Mouse (Mus musculus) embryonic facial prominence, embryonic 12.5 days (tissue): ENCODE results near the gene Ubtd1. TPM values are rescaled to one million over a fixed set of nuclear protein-coding genes. Genes with fewer than 3 reads are reported as not detected.

Source experiments
- ATAC-seq: fragments of 200-750 bp; cut with Nextera tagmentation; 2 replicates; pipeline ENCODE4 v1.8.0; 2017; ENCODE audit not compliant: insufficient number of reproducible peaks, insufficient read depth, low FRiP score, low TSS enrichment
- H3K27ac ChIP-seq: fragments of 300-500 bp; sonication (generic); 2 replicates; pipeline ENCODE4 v1.5.1; 2016; ENCODE audit warnings: mild to moderate bottlenecking
- H3K27me3 ChIP-seq: fragments of 300-500 bp; sonication (generic); 2 replicates; pipeline ENCODE4 v1.6.1; 2016; ENCODE audit warnings: mild to moderate bottlenecking, moderate library complexity
- H3K36me3 ChIP-seq: fragments of 300-500 bp; sonication (generic); 2 replicates; pipeline ENCODE4 v1.6.1; 2016; ENCODE audit warnings: mild to moderate bottlenecking
- H3K4me1 ChIP-seq: fragments of 300-500 bp; sonication (generic); 2 replicates; pipeline ENCODE4 v1.6.1; 2016
- H3K4me2 ChIP-seq: fragments of 300-500 bp; sonication (generic); replicated peaks from 2 replicates; pipeline ENCODE4 v1.6.1; 2016; ENCODE audit warnings: mild to moderate bottlenecking, moderate library complexity
- H3K4me3 ChIP-seq: fragments of 300-500 bp; sonication (generic); 2 replicates; pipeline ENCODE4 v1.5.1; 2016; ENCODE audit warnings: mild to moderate bottlenecking
- H3K9ac ChIP-seq: fragments of 300-500 bp; sonication (generic); 2 replicates; pipeline ENCODE4 v1.6.1; 2016; ENCODE audit warnings: mild to moderate bottlenecking, moderate library complexity
- H3K9me3 ChIP-seq: fragments of 300-500 bp; sonication (generic); 2 replicates; pipeline ENCODE4 v1.6.1; 2016; ENCODE audit warnings: mild to moderate bottlenecking, moderate library complexity
- whole genome bisulfite sequencing: fragments of 180-500 bp; shearing (Covaris S2); methylation state at CpG from one replicate; pipeline ENCODE4 v1.1.7; 2016; 5-methylcytosine and 5-hydroxymethylcytosine counted together
- polyA plus RNA-seq: library from polyadenylated mRNA; unstranded; fragments of >200 nt; fragmentation: Nextera tagmentation; extraction: Ambion mirVana; gene quantifications from 2 replicates; pipeline ENCODE4 v1.2.1, GENCODE M21; 2016

The Ubtd1 gene
- polyA plus RNA-seq, 1 experiment from 2014 or later = 20.3 TPM

DNA sequence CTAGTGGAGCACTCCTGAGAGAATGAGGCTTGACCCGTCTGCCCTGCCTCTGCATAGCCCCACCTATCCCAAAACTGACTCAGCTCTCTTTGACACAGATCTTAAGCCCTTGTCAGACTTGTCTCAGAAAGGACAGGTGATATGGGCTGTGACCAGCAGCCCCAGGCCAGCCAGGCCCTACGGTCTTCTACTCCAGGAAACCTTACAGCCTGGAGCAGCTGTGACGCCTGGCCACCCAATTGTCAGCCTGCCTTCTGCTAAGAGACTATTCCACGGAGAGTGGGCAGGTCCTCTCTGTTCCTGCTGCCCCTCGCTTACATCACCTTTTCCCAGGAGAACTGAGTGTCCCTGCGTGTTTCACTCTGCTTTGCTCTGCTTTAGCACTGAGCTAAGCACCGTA lies 29.6 kb downstream of the Ubtd1 start:
- H3K4me1 ChIP-seq = peaks cover 19% of the 10 kb centered on the region
- 77% methylated on average over 7 of the region's 7 CpGs for WGBS
- no peaks in the 10 kb centered on the region for H3K36me3 ChIP-seq

GRCm38 (mm10) chr19:42014231-42014825 lies 32.8 kb downstream of the Ubtd1 start:
- WGBS = 66% methylated on average over 3 of the region's 3 CpGs
- Histone ChIP-seq H3K36me3 (no peaks in the 10 kb centered on the region), H3K4me2 (no peak overlapping the region), H3K27ac (peak overlapping the region; percentile 48; the same call in 1 of the 2 replicates), H3K9ac (no peak overlapping the region), H3K4me1 (peaks cover 28% of the 10 kb centered on the region), H3K9me3 (no peaks in the 10 kb centered on the region), H3K27me3 (no peaks in the 10 kb centered on the region), H3K4me3 (no peak overlapping the region)
- no peak for ATAC-seq

More for the DNA sequence above, 29.6 kb downstream of the Ubtd1 start:
- no peak overlapping the region for H3K27ac ChIP-seq
- H3K9ac ChIP-seq = no peak overlapping the region
- no peaks in the 10 kb centered on the region for H3K9me3 ChIP-seq
- no peak overlapping the region for H3K4me2 ChIP-seq
- H3K27me3 ChIP-seq = no peaks in the 10 kb centered on the region
- ATAC-seq = no peak
- no peak overlapping the region for H3K4me3 ChIP-seq

- Histone ChIP-seq H3K4me1 (peaks cover 28% of the 10 kb centered on the region), H3K27ac (no peak overlapping the region), H3K27me3 (no peaks in the 10 kb centered on the region), H3K9me3 (no peaks in the 10 kb centered on the region), H3K36me3 (no peaks in the 10 kb centered on the region), H3K9ac (no peak overlapping the region), H3K4me2 (no peak overlapping the region), H3K4me3 (no peak overlapping the region)
- ATAC-seq = no peak
- WGBS = 86% methylated on average over 6 of the region's 6 CpGs
These were observed 33.4 kb downstream of the Ubtd1 start for GRCm38 (mm10) chr19:42015001-42015400.

GRCm38 (mm10) chr19:42016251-42016650 lies 34.7 kb downstream of the Ubtd1 start:
- Histone ChIP-seq H3K4me1 (peaks cover 28% of the 10 kb centered on the region), H3K4me3 (no peak overlapping the region), H3K27me3 (no peaks in the 10 kb centered on the region), H3K9ac (no peak overlapping the region), H3K9me3 (no peaks in the 10 kb centered on the region), H3K4me2 (no peak overlapping the region), H3K27ac (peak overlapping the region; percentile 9; the same call in 1 of the 2 replicates), H3K36me3 (no peaks in the 10 kb centered on the region)
- no peak for ATAC-seq
- 67% methylated on average over 4 of the region's 4 CpGs for WGBS

DNA sequence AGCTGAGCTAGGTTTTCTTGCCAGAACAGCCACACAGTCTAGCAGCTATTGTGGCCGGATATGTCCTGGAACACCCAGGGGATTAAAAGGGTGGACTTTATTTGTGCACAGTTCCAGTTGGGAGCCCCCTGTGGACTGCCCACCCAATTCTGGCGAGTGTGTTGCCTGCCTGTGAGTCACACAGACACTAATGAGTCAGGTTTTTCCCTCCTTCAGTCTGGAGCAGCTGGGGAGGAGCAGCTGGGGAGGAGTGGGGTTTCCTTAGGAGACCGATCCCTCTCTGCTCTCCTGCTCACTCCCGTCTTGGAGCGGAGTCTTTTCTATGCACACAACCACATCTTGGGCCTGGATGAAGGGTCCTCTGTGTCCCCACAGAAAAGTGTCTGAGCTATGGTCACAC lies 35.3 kb downstream of the Ubtd1 start:
- no peak overlapping the region for H3K9ac ChIP-seq
- ATAC-seq = no peak
- WGBS = 57% methylated on average over 5 of the region's 5 CpGs
- no peaks in the 10 kb centered on the region for H3K27me3 ChIP-seq
- no peak overlapping the region for H3K4me3 ChIP-seq
- H3K36me3 ChIP-seq = no peaks in the 10 kb centered on the region
- H3K9me3 ChIP-seq = no peaks in the 10 kb centered on the region
- H3K27ac ChIP-seq = peak overlapping the region; percentile 60
- H3K4me1 ChIP-seq = peaks cover 28% of the 10 kb centered on the region
- H3K4me2 ChIP-seq = no peak overlapping the region

DNA sequence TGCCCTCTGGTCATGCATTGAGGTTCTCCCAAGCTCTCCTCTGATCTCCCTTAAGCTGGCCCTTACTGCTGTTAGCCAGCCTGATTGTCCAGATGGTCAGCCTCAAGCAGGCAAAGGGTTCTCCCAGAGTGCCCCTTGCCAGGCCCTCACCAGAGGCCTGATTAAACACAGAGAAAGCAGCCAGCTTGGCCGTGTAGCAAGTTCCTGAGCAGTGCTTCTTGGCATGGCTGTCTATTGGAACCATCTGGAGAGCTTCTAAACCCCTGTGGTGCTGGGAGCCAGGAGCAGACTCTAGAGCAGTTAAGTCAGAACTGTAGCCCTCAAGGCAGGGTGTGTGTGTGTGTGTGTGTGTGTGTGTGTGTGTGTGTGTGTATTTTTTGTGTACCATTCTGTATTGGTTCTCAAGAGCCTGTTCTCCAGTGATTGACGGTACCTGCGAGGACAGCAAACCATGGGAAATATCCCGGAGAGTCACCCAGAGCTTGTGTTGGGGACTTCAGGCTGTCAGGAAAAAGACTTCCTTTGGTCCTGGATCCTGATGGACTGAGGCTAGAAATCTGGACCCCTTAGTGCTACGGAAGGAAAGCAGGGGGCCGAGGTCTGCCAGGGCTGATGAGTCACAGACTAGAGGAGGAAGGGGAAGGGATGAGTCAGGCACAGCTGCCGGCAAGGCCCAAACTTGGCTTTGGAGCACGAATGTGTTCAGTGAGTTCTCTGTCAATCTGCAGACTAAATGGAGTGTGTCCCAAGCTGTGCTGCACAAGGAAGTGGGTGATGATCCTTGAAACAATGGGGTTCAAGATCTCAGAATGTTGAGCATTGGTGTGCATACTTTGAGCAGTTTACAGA lies 36.1 kb downstream of the Ubtd1 start:
- Histone ChIP-seq H3K4me1 (peaks cover 35% of the 10 kb centered on the region), H3K4me3 (no peak overlapping the region), H3K36me3 (no peaks in the 10 kb centered on the region), H3K27me3 (no peaks in the 10 kb centered on the region), H3K4me2 (no peak overlapping the region), H3K9ac (no peak overlapping the region), H3K9me3 (no peaks in the 10 kb centered on the region), H3K27ac (peak overlapping the region; percentile 60)
- WGBS = 73% methylated on average over 8 of the region's 8 CpGs
- ATAC-seq = no peak

- Histone ChIP-seq H3K4me2 (no peak overlapping the region), H3K4me1 (peaks cover 37% of the 10 kb centered on the region), H3K9ac (no peak overlapping the region), H3K36me3 (no peaks in the 10 kb centered on the region), H3K4me3 (no peak overlapping the region), H3K27ac (peak overlapping the region; percentile 58), H3K9me3 (no peaks in the 10 kb centered on the region), H3K27me3 (no peaks in the 10 kb centered on the region)
- no peak for ATAC-seq
- 13% methylated on average over 4 of the region's 4 CpGs for WGBS
These were observed 37.5 kb downstream of the Ubtd1 start for GRCm38 (mm10) chr19:42019011-42019522.

GRCm38 (mm10) chr19:42021681-42022541 lies 40.3 kb downstream of the Ubtd1 start:
- Histone ChIP-seq H3K36me3 (no peaks in the 10 kb centered on the region), H3K27ac (no peak overlapping the region), H3K9ac (no peak overlapping the region), H3K27me3 (no peaks in the 10 kb centered on the region), H3K4me3 (no peak overlapping the region), H3K9me3 (no peaks in the 10 kb centered on the region), H3K4me1 (peaks cover 29% of the 10 kb centered on the region), H3K4me2 (no peak overlapping the region)
- ATAC-seq = no peak
- 67% methylated on average over 10 of the region's 10 CpGs for WGBS

DNA sequence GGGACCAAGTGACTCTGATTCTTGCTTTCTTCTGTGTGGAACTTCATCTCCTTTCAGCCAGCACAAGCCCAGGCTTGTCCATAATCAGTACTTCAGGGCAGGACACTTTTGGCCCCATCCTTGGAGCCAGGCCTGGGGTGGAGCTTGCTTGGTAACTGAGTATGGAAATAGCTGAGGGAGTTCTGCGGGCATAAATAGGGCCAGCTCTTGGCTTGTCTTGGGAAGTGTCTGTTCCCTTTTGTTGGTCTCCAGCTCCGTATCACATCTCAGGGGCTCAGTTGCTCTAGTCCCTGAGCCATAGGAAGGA lies 40.9 kb downstream of the Ubtd1 start:
- ATAC-seq = no peak
- Histone ChIP-seq H3K4me3 (no peak overlapping the region), H3K4me2 (no peak overlapping the region), H3K4me1 (peaks cover 23% of the 10 kb centered on the region), H3K36me3 (no peaks in the 10 kb centered on the region), H3K9me3 (no peaks in the 10 kb centered on the region), H3K27me3 (no peaks in the 10 kb centered on the region), H3K9ac (no peak overlapping the region), H3K27ac (no peak overlapping the region)
- WGBS = 72% methylated on average over 2 of the region's 2 CpGs

DNA sequence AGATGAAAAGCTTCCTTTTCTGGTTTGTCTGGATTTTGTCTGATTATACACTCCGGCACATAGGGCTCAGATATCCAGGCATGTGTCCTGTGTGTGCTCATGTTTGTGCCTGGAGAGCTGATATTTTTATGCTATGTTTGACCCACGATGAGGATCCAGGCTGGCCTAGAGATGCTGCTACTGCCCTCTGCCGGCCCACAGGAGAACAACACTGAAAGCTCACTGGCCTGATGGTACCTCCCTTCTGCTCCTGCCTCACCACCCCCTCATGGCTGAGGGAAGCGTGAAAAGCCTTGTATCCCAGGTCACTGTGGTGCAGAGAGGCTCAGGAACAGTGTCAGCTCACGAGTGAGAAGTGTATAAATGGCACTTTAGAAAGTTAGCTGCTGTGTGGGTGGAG lies 44.6 kb downstream of the Ubtd1 start:
- ATAC-seq = peak; percentile 54; the same call in 1 of the 2 replicates
- WGBS = 8% methylated on average over 5 of the region's 5 CpGs

DNA sequence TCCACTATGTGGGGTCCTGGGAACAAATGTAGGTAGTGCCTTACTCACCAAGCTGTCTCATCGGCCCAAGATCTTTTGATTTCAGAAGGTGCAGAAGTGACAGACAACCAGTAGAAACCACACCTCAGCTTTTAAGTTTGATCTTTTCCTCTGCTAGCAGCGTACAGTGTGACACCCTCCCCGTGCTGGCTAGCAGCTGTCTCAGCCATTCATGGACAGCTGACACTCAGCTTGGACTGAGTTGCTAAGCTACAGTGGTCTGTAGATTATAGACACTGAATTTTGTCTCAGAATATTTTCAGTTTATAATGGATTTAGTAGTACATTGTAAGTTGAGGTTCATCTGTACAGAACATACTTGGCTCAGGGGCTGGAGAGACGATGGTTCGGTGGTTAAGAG lies 49.5 kb downstream of the Ubtd1 start:
- Histone ChIP-seq H3K36me3 (peaks cover 9% of the 10 kb centered on the region; the same call in 1 of the 2 replicates), H3K9me3 (no peaks in the 10 kb centered on the region), H3K9ac (no peak overlapping the region), H3K4me3 (no peak overlapping the region), H3K4me2 (no peak overlapping the region), H3K27ac (no peak overlapping the region), H3K27me3 (no peaks in the 10 kb centered on the region), H3K4me1 (peaks cover 19% of the 10 kb centered on the region)
- WGBS = 76% methylated on average over 5 of the region's 5 CpGs
- no peak for ATAC-seq

More for the DNA sequence above, 44.6 kb downstream of the Ubtd1 start:
- Histone ChIP-seq H3K27me3 (no peaks in the 10 kb centered on the region), H3K4me2 (no peak overlapping the region), H3K27ac (no peak overlapping the region), H3K9ac (no peak overlapping the region), H3K36me3 (no peaks in the 10 kb centered on the region), H3K4me3 (no peak overlapping the region), H3K4me1 (0 out of 2 replicates have a peak, but pooled peaks cover 9% of the 10 kb centered on the region), H3K9me3 (no peaks in the 10 kb centered on the region)
